9 mouse cellular contexts compared by ENCODE assay signal in the genomic region with DNA sequence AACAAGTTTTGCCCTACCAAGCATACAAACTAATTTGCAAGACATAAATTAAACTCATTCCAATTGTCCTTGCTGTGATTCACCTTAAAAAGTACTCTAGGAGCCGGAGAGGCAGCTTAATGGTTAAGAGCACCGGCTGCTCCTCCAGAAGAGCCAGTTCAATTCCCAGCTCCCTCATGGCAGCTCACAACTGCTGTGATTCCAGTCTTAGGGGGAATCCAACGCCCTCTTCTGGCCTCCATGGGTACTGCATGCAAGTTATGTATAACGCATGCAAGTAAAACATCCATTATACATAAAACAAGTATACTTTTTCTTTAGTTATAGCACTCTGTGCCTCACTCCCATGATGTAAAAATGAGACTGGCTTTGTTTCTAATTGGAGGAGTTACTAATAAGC. TPM values are rescaled to one million over a fixed set of nuclear protein-coding genes. Genes with fewer than 3 reads are reported as not detected.
DNase-seq lines count a peak whose midpoint lies in the region; TF ChIP-seq lines count a peak whose summit lies in the region.
"Had no signal": no experiment of that assay in that cellular context is flagged by ENCODE, and none has a peak within 500 bp of the region (broad histone marks: within the 10 kb centered on the region; RNA-seq: fewer than 3 reads in every experiment).

No protein-coding gene starts in this region.

- no peak overlapping the region for H3K4me3 ChIP-seq in cerebellum, adult 2 months (replicated peaks; ENCODE audit: insufficient read depth, low read depth, low read length)
- no peak overlapping the region for H3K4me3 ChIP-seq in left cerebral cortex, adult 2 months
- H3K4me3 ChIP-seq in brown adipose tissue, adult 24 weeks (ENCODE audit: insufficient read depth, low read depth, low read length), result no peak overlapping the region

- no peak for TF ChIP-seq POLR2A in cerebellum, adult 2 months (IDR thresholded peaks at IDR 0.05; ENCODE audit: borderline replicate concordance, insufficient read depth, low read length)

- no peaks in the 10 kb centered on the region for H3K27me3 ChIP-seq in cerebellum, adult 2 months (ENCODE audit: control insufficient read depth, insufficient read depth, low read length)

- no peak for DNase-seq in cerebellum, adult 2 months
- no peak for DNase-seq in cerebellum, postnatal 4 days (ENCODE audit: low spot score in 2 of 2)
- DNase-seq in left cerebral cortex, adult 2 months (ENCODE audit: extremely low spot score in 1 of 2, low spot score in 2 of 2), result no peak
- no peak for DNase-seq in left cerebral cortex, adult 11 months (ENCODE audit: low spot score)
- DNase-seq in B cell, adult 2 months, result peak; percentile 58 to 59
- no peak for DNase-seq in urinary bladder, postnatal 36 days (ENCODE audit: low spot score in 2 of 2)
- no peak for DNase-seq in heart, postnatal 25 days (ENCODE audit: low spot score)
- DNase-seq: right cerebral cortex, adult 18-20 months had no signal

- WGBS in cerebellum, adult 2 months, result 77% methylated on average over 4 of the region's 4 CpGs

- H3K27ac ChIP-seq in cerebellum, adult 2 months (ENCODE audit: insufficient read depth, low read length), result no peak overlapping the region
- H3K27ac ChIP-seq in left cerebral cortex, adult 2 months, result no peak overlapping the region
- peak overlapping the region; percentile 72 for H3K27ac ChIP-seq in brown adipose tissue, adult 24 weeks (replicated peaks; ENCODE audit: low read depth, low read length)

- intact Hi-C loops in left cerebral cortex, adult 2 months (cut with DNase I), result no loop called here
- intact Hi-C loops in heart, postnatal 25 days (cut with DNase I), result loop anchor here (10.0 kb wide), 1 partner anchor 218 kb away; no protein-coding TSS in a partner anchor

- H3K4me1 ChIP-seq in cerebellum, adult 2 months (ENCODE audit: control insufficient read depth, insufficient read depth, low read length), result peaks cover 17% of the 10 kb centered on the region
- H3K4me1 ChIP-seq in brown adipose tissue, adult 24 weeks (ENCODE audit: control insufficient read depth, insufficient read depth, insufficient read length, low read length), result peaks cover 50% of the 10 kb centered on the region

- TF ChIP-seq CTCF in cerebellum, adult 2 months (IDR thresholded peaks at IDR 0.05; ENCODE audit: borderline replicate concordance, insufficient read depth, low read depth, low read length), result peak; percentile 37; the same call in 1 of the 2 replicates
- TF ChIP-seq CTCF in left cerebral cortex, adult 2 months (IDR thresholded peaks at IDR 0.05), result peak; percentile 57

RNA-seq across cellular contexts. Expression of gene Elk3, which starts 27.7 kb away (rescaled TPM):
- polyA plus RNA-seq in cerebellum, adult 2 months (2012; rRNA removed), result 5.7 and 5.9 TPM in 2 replicates
- 10 to 100 TPM in 1 of 2 experiments, 1 to 10 TPM in 1; 8.6 to 11.9 TPM for total RNA-seq in left cerebral cortex, adult 2 months (2021)
- polyA plus RNA-seq in brown adipose tissue, adult 24 weeks (2012; ENCODE audit: insufficient read depth, insufficient read length, missing spikeins), result 8.0 and 14.4 TPM in 2 replicates
- total RNA-seq in heart, postnatal 25 days (2021), result 10 to 100 TPM; 45.1 to 48.7 TPM

Comparison
In these comparisons a context has a peak if more than half of its experiments do, and no peak if none do; other contexts are left out.
1. DNase-seq: peak in B cell, adult 2 months (2 of 2); none in cerebellum, adult 2 months (0 of 2), cerebellum, postnatal 4 days (0 of 2), left cerebral cortex, adult 2 months (0 of 2), left cerebral cortex, adult 11 months (single experiment), urinary bladder, postnatal 36 days (0 of 2) and heart, postnatal 25 days (single experiment).